Mouse (Mus musculus): Measurements from ENCODE around the gene Tmem106c. TPM values are rescaled to one million over a fixed set of nuclear protein-coding genes. Genes with fewer than 3 reads are reported as not detected.

The Tmem106c gene
- polyA plus RNA-seq, 1 experiment from 2014 or later, result 55.0 TPM

GRCm38 (mm10) chr15:97972580-97972979 lies 8.6 kb downstream of the Tmem106c start:
- ATAC-seq (replicated peaks; ENCODE audit: low FRiP score, low read depth) (no peak), DNase-seq (ENCODE audit: low spot score) (no peak)
- no peak overlapping the region for H3K9ac ChIP-seq (ENCODE audit: low read depth, low read length)
- no peaks in the 10 kb centered on the region for H3K9me3 ChIP-seq (replicated peaks; ENCODE audit: low read length)
- no peaks in the 10 kb centered on the region for H3K4me1 ChIP-seq (replicated peaks; ENCODE audit: insufficient read depth, low read length)
- no peaks in the 10 kb centered on the region for H3K27me3 ChIP-seq (ENCODE audit: insufficient read depth, low read length)
- H3K4me3 ChIP-seq (replicated peaks; ENCODE audit: low read depth, low read length), result no peak overlapping the region
- H3K4me2 ChIP-seq (ENCODE audit: low read length), result no peak overlapping the region
- H3K36me3 ChIP-seq (ENCODE audit: insufficient read depth, low read length), result no peaks in the 10 kb centered on the region
- WGBS, result 94% methylated on average over 6 of the region's 6 CpGs
- TF ChIP-seq CTCF (IDR thresholded peaks at IDR 0.05; ENCODE audit: low read depth), result no peak
- no peak overlapping the region for H3K27ac ChIP-seq

- TF ChIP-seq CTCF (IDR thresholded peaks at IDR 0.05; ENCODE audit: low read depth), result no peak
- Histone ChIP-seq H3K27me3 (ENCODE audit: insufficient read depth, low read length) (no peaks in the 10 kb centered on the region), H3K4me1 (replicated peaks; ENCODE audit: insufficient read depth, low read length) (no peaks in the 10 kb centered on the region), H3K27ac (no peak overlapping the region), H3K9me3 (replicated peaks; ENCODE audit: low read length) (no peaks in the 10 kb centered on the region), H3K4me2 (ENCODE audit: low read length) (no peak overlapping the region), H3K4me3 (replicated peaks; ENCODE audit: low read depth, low read length) (no peak overlapping the region), H3K36me3 (ENCODE audit: insufficient read depth, low read length) (no peaks in the 10 kb centered on the region), H3K9ac (ENCODE audit: low read depth, low read length) (no peak overlapping the region)
- ATAC-seq (replicated peaks; ENCODE audit: low FRiP score, low read depth), result peak; percentile 67; the same call in 1 of the 2 replicates
- 40% methylated on average over 11 of the region's 11 CpGs for WGBS
- no peak for DNase-seq (ENCODE audit: low spot score)
Observed at GRCm38 (mm10) chr15:97973248-97974005, 9.4 kb downstream of the Tmem106c start.

- no peak for ATAC-seq (replicated peaks; ENCODE audit: low FRiP score, low read depth)
Observed at GRCm38 (mm10) chr15:97981560-97981959, 17.6 kb downstream of the Tmem106c start.

GRCm38 (mm10) chr15:97989544-97989943 lies 25.5 kb downstream of the Tmem106c start:
- Histone ChIP-seq H3K4me2 (ENCODE audit: low read length) (no peak overlapping the region), H3K4me1 (replicated peaks; ENCODE audit: insufficient read depth, low read length) (peaks cover 23% of the 10 kb centered on the region), H3K36me3 (ENCODE audit: insufficient read depth, low read length) (no peaks in the 10 kb centered on the region), H3K4me3 (replicated peaks; ENCODE audit: low read depth, low read length) (no peak overlapping the region), H3K27ac (peak overlapping the region; percentile 13; the same call in 1 of the 2 replicates), H3K9ac (ENCODE audit: low read depth, low read length) (no peak overlapping the region), H3K9me3 (replicated peaks; ENCODE audit: low read length) (no peaks in the 10 kb centered on the region), H3K27me3 (ENCODE audit: insufficient read depth, low read length) (no peaks in the 10 kb centered on the region)
- TF ChIP-seq CTCF (IDR thresholded peaks at IDR 0.05; ENCODE audit: low read depth), result no peak
- WGBS, result 21% methylated on average over 1 of the region's 1 CpGs
- peak; percentile 16 for DNase-seq (ENCODE audit: low spot score)
- no peak for ATAC-seq (replicated peaks; ENCODE audit: low FRiP score, low read depth)

More at GRCm38 (mm10) chr15:97981560-97981959, 17.6 kb downstream of the Tmem106c start:
- DNase-seq (ENCODE audit: low spot score), result no peak
- H3K9me3 ChIP-seq (replicated peaks; ENCODE audit: low read length), result no peaks in the 10 kb centered on the region
- no peaks in the 10 kb centered on the region for H3K36me3 ChIP-seq (ENCODE audit: insufficient read depth, low read length)
- H3K4me3 ChIP-seq (replicated peaks; ENCODE audit: low read depth, low read length), result no peak overlapping the region
- no peak overlapping the region for H3K27ac ChIP-seq
- H3K4me2 ChIP-seq (ENCODE audit: low read length), result no peak overlapping the region
- TF ChIP-seq CTCF (IDR thresholded peaks at IDR 0.05; ENCODE audit: low read depth), result no peak
- no peaks in the 10 kb centered on the region for H3K4me1 ChIP-seq (replicated peaks; ENCODE audit: insufficient read depth, low read length)
- H3K27me3 ChIP-seq (ENCODE audit: insufficient read depth, low read length), result no peaks in the 10 kb centered on the region
- WGBS, result 91% methylated on average over 6 of the region's 6 CpGs
- no peak overlapping the region for H3K9ac ChIP-seq (ENCODE audit: low read depth, low read length)

- Histone ChIP-seq H3K9ac (ENCODE audit: low read depth, low read length) (no peak overlapping the region), H3K4me2 (ENCODE audit: low read length) (no peak overlapping the region), H3K27me3 (ENCODE audit: insufficient read depth, low read length) (no peaks in the 10 kb centered on the region), H3K36me3 (ENCODE audit: insufficient read depth, low read length) (no peaks in the 10 kb centered on the region), H3K9me3 (replicated peaks; ENCODE audit: low read length) (no peaks in the 10 kb centered on the region), H3K4me3 (replicated peaks; ENCODE audit: low read depth, low read length) (no peak overlapping the region), H3K4me1 (replicated peaks; ENCODE audit: insufficient read depth, low read length) (peaks cover 23% of the 10 kb centered on the region), H3K27ac (peak overlapping the region; percentile 13; the same call in 1 of the 2 replicates)
- no peak for TF ChIP-seq CTCF (IDR thresholded peaks at IDR 0.05; ENCODE audit: low read depth)
- ATAC-seq (replicated peaks; ENCODE audit: low FRiP score, low read depth), result peak; percentile 56
- WGBS, result 4% methylated on average over 6 of the region's 6 CpGs
- peak; percentile 82 for DNase-seq (ENCODE audit: low spot score)
Observed at GRCm38 (mm10) chr15:97990124-97990523, 26.1 kb downstream of the Tmem106c start.

- WGBS, result 20% methylated on average over 4 of the region's 4 CpGs
- Histone ChIP-seq H3K36me3 (ENCODE audit: insufficient read depth, low read length) (no peaks in the 10 kb centered on the region), H3K4me3 (replicated peaks; ENCODE audit: low read depth, low read length) (no peak overlapping the region), H3K27me3 (ENCODE audit: insufficient read depth, low read length) (no peaks in the 10 kb centered on the region), H3K27ac (no peak overlapping the region), H3K9me3 (replicated peaks; ENCODE audit: low read length) (no peaks in the 10 kb centered on the region), H3K9ac (ENCODE audit: low read depth, low read length) (no peak overlapping the region), H3K4me2 (ENCODE audit: low read length) (no peak overlapping the region), H3K4me1 (replicated peaks; ENCODE audit: insufficient read depth, low read length) (peaks cover 23% of the 10 kb centered on the region)
- no peak for TF ChIP-seq CTCF (IDR thresholded peaks at IDR 0.05; ENCODE audit: low read depth)
- DNase-seq (ENCODE audit: low spot score) (no peak), ATAC-seq (replicated peaks; ENCODE audit: low FRiP score, low read depth) (no peak)
Observed at GRCm38 (mm10) chr15:97990721-97991120, 26.7 kb downstream of the Tmem106c start.
